Mouse (Mus musculus) midbrain, embryonic 16.5 days (tissue): ENCODE measurements around the gene Klf1. TPM values are rescaled to one million over a fixed set of nuclear protein-coding genes. Genes with fewer than 3 reads are reported as not detected.

Experiments used
- ATAC-seq: fragments of 200-750 bp; cut with Nextera tagmentation; 2 replicates; pipeline ENCODE4 v1.8.0; 2017; ENCODE audit warnings: moderate TSS enrichment
- H3K27ac ChIP-seq: fragments of 300-500 bp; sonication (generic); 2 replicates; pipeline ENCODE4 v1.5.1; 2014; ENCODE audit warnings: mild to moderate bottlenecking, low read length, mixed read lengths
- H3K27me3 ChIP-seq: fragments of 300-500 bp; sonication (generic); 2 replicates; pipeline ENCODE4 v1.6.1; 2014; ENCODE audit warnings: low read depth, low read length, mixed read lengths; ENCODE audit not compliant: control insufficient read depth, insufficient read depth
- H3K36me3 ChIP-seq: fragments of 300-500 bp; sonication (generic); 2 replicates; pipeline ENCODE4 v1.6.1; 2014; ENCODE audit warnings: mild to moderate bottlenecking, low read length, moderate library complexity, mixed read lengths; ENCODE audit not compliant: control insufficient read depth, insufficient read depth
- H3K4me1 ChIP-seq: fragments of 300-500 bp; sonication (generic); 2 replicates; pipeline ENCODE4 v1.6.1; 2014; ENCODE audit warnings: mild to moderate bottlenecking, low read length, mixed read lengths; ENCODE audit not compliant: control insufficient read depth, insufficient read depth
- H3K4me2 ChIP-seq: fragments of 300-500 bp; sonication (generic); 2 replicates; pipeline ENCODE4 v1.6.1; 2014; ENCODE audit warnings: mild to moderate bottlenecking, low read length, mixed read lengths
- H3K4me3 ChIP-seq: fragments of 300-500 bp; sonication (generic); 2 replicates; pipeline ENCODE4 v1.5.1; 2014; ENCODE audit warnings: low read depth, mild to moderate bottlenecking, low read length, moderate library complexity, mixed read lengths
- H3K9ac ChIP-seq: fragments of 300-500 bp; sonication (generic); 2 replicates; pipeline ENCODE4 v1.6.1; 2014; ENCODE audit warnings: low read depth, low read length, mixed read lengths
- H3K9me3 ChIP-seq: fragments of 300-500 bp; sonication (generic); replicated peaks from 2 replicates; pipeline ENCODE4 v1.6.1; 2014; ENCODE audit warnings: mild to moderate bottlenecking, low read length, mixed read lengths; ENCODE audit not compliant: control insufficient read depth, poor library complexity, severe bottlenecking
- WGBS: fragments of 180-500 bp; shearing (Covaris S2); extraction: QIAGEN DNeasy Blood & Tissue Kit; methylation state at CpG from one replicate; pipeline ENCODE4 v1.1.7; 2014; 5-methylcytosine and 5-hydroxymethylcytosine counted together
- microRNA-seq: library from miRNA; unstranded; fragments of <30 nt; microRNA quantifications from one replicate; pipeline ENCODE4, GENCODE M21; 2017
- polyA plus RNA-seq: library from polyadenylated mRNA; unstranded; fragments of >200 nt; fragmentation: Nextera tagmentation; extraction: Ambion mirVana; gene quantifications from 2 replicates; pipeline ENCODE4 v1.2.1, GENCODE M21; 2015

Klf1 gene
- polyA plus RNA-seq, 1 experiment from 2014 or later = 0.28 TPM

DNA sequence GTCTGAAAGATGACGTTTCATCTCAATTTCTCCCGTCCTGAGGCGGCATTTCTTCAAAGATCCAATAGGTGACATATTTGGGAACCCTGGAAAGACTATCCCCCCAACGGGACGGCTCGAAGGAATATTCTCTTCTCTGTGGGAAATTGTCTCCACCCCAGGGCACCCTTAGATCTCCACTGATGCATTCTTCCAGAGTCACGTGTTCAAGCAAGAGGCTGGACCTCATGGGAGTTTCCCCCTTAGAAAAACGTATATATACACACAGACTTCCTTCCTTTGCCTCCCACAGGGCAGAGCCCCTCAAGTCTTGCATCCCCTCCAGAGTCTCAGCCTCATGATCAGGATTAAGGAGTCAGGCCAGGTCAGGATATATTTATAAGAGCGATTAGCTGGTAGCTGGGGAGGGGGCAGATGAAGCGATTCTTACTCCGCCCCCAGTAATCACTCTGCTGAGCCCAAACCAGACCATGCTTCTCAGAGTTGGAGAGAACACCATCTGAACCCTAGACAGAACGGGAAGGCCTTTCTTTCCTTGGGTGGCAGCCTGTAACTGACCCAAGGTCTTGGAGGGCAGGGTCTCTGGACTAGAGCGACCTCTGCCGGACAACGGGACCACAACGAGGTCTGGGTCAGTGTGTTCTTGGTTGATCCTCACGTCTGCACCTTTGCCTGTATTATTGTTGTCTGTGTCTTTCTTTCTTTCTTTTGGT, 45.0 kb downstream of the Klf1 start, which contains the start of gene Rtbdn:
Gene Rtbdn (plus strand): TSS at position 464 of the 713 bp plus-strand sequence.
- peak within 1 kb of the TSS; percentile 76 for H3K4me2 ChIP-seq
- peak within 1 kb of the TSS; percentile 86 for H3K27ac ChIP-seq
- no peaks in the 10 kb centered on the region for H3K9me3 ChIP-seq
- H3K4me3 ChIP-seq = peak within 1 kb of the TSS; percentile 81
- H3K4me1 ChIP-seq = peaks cover 33% of the 10 kb centered on the region
- peak; percentile 32; the same call in 1 of the 2 replicates for ATAC-seq
- H3K9ac ChIP-seq = peak within 1 kb of the TSS; percentile 87
- H3K36me3 ChIP-seq = no peaks in the 10 kb centered on the region
- WGBS = 5% methylated on average over 17 of the region's 17 CpGs
- peaks cover 17% of the 10 kb centered on the region for H3K27me3 ChIP-seq

DNA sequence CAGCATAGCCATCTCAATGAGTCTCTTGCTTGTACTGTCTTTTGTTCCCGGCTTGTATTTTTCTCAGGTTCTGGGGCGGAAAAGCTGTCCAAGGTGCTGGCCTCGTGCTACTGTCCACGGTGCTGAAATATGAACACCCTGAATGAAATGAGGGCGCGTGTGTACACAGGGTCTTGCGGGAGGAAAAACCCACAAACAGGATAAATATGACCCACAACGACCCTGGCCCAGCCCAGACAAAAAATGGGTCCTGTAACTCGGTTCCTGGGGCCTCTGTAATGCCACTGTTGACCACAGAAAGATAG, 45.5 kb downstream of the Klf1 start:
- Histone ChIP-seq H3K9ac (peak overlapping the region; percentile 58), H3K4me1 (peaks cover 33% of the 10 kb centered on the region), H3K9me3 (no peaks in the 10 kb centered on the region), H3K27ac (no peak overlapping the region; the same call in 1 of the 2 replicates), H3K27me3 (peaks cover 17% of the 10 kb centered on the region), H3K36me3 (no peaks in the 10 kb centered on the region), H3K4me2 (peak overlapping the region; percentile 76), H3K4me3 (peak overlapping the region; percentile 81)
- WGBS = 13% methylated on average over 9 of the region's 9 CpGs
- no peak for ATAC-seq

DNA sequence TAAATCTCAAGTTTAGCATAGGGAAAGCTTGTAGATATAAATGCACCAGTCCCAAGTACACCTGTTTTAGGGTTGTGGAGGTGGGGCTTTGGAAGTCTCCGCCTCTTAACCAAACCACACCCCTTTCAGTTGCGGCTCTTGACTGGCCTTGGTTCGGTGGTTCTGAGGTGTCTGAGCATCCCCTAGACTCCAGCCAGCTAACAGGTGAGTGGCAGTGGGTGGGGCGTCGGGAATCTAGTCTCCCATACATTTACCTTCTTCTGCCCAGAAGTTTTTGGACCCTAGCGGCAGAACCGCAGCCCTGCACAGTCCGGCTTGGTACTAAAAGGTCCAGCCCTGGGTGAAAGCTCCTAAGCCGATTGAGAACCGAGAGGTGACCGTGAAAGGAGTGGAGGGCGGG, 48.0 kb downstream of the Klf1 start:
- Histone ChIP-seq H3K9me3 (no peaks in the 10 kb centered on the region; the same call in 1 of the 2 replicates), H3K4me1 (peaks cover 22% of the 10 kb centered on the region; the same call in 1 of the 2 replicates), H3K27ac (no peak overlapping the region), H3K4me3 (no peak overlapping the region), H3K36me3 (no peaks in the 10 kb centered on the region), H3K9ac (no peak overlapping the region), H3K27me3 (peaks cover 21% of the 10 kb centered on the region), H3K4me2 (no peak overlapping the region)
- no peak for ATAC-seq
- WGBS = 13% methylated on average over 12 of the region's 12 CpGs

DNA sequence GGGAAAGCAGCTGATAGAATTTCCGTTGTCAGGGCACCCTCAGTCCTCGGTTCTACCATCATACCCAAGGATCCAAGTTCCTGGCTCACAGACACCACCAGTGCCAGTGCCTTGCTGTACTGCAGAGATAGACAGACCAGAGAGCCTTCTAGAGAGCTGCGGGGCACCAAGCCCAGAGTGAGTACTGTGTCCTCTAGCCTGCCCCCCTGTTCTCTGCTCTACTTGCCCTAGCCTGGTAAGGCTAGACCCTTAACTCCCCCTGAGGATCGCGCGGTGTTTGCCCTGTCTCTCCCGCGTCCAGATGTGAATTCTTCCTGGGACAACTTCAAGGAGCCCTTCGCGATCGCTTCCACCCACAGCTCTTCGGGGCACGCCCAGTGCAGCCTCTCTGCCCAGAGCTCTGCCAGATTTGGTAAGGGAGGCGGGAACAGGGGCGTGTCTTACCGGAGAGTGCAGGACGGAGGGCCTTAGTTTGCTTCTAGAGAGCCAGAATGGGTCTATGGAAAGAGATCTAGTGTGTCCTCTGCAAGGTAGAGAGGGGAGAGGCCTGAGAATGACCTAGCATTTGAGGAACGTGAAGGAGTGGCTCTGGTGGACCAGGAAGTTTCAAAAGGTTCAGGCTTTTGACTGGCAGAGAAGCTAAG, 51.0 kb downstream of the Klf1 start:
- no peak overlapping the region for H3K4me2 ChIP-seq
- WGBS = 12% methylated on average over 18 of the region's 18 CpGs
- H3K4me3 ChIP-seq = no peak overlapping the region
- H3K9me3 ChIP-seq = no peaks in the 10 kb centered on the region; the same call in 1 of the 2 replicates
- H3K9ac ChIP-seq = no peak overlapping the region
- peaks cover 21% of the 10 kb centered on the region for H3K27me3 ChIP-seq
- no peak for ATAC-seq
- no peak overlapping the region for H3K27ac ChIP-seq
- H3K4me1 ChIP-seq = no peaks in the 10 kb centered on the region
- H3K36me3 ChIP-seq = no peaks in the 10 kb centered on the region

Small RNAs within 50 kb of the gene (microRNA-seq; reads per million reads assigned to microRNA genes)
- gene Gm24197 (not detected), gene Mir7069 (2.4 reads per million, percentile 10 among the genes with 10 or more reads in this experiment)

Other genes starting within 250 kb of the Klf1 start
- gene Ier2, start 239.1 kb upstream of the Klf1 start, polyA plus RNA-seq = 13.0 and 16.3 TPM in 2 replicates
- gene Trmt1, start 215.6 kb upstream of the Klf1 start, polyA plus RNA-seq = 59.0 and 68.1 TPM in 2 replicates
- gene Nacc1, start 214.1 kb upstream of the Klf1 start, polyA plus RNA-seq = 13.0 and 14.2 TPM in 2 replicates
- 2.2 and 3.1 TPM in 2 replicates for gene Lyl1, start 200.5 kb upstream of the Klf1 start, polyA plus RNA-seq
- gene G430095P16Rik, start 178.9 kb upstream of the Klf1 start, polyA plus RNA-seq = 0.80 and 1.1 TPM in 2 replicates
- gene Nfix, start 101.6 kb upstream of the Klf1 start, polyA plus RNA-seq = 44.1 and 55.4 TPM in 2 replicates
- gene Dand5, start 79.1 kb upstream of the Klf1 start, polyA plus RNA-seq = 11.7 and 12.4 TPM in 2 replicates
- gene Gadd45gip1, start 70.4 kb upstream of the Klf1 start, polyA plus RNA-seq = 35.0 and 37.4 TPM in 2 replicates
- 80.7 and 85.6 TPM in 2 replicates for gene Rad23a, start 61.3 kb upstream of the Klf1 start, polyA plus RNA-seq
- 662 and 691 TPM in 2 replicates for gene Calr, start 55.0 kb upstream of the Klf1 start, polyA plus RNA-seq
- gene Farsa, start 44.9 kb upstream of the Klf1 start, polyA plus RNA-seq = 108 and 113 TPM in 2 replicates
- gene Syce2, start 29.8 kb upstream of the Klf1 start, polyA plus RNA-seq = 27.7 and 33.2 TPM in 2 replicates
- 33.4 and 36.9 TPM in 2 replicates for gene Gcdh, start 8.0 kb upstream of the Klf1 start, polyA plus RNA-seq
- 5.0 and 6.1 TPM in 2 replicates for gene Dnase2a, start 6.6 kb downstream of the Klf1 start, polyA plus RNA-seq
- 85.7 and 86.1 TPM in 2 replicates for gene Mast1, start 35.4 kb downstream of the Klf1 start, polyA plus RNA-seq
- gene Rtbdn, start 45.1 kb downstream of the Klf1 start, polyA plus RNA-seq = 2.8 and 3.3 TPM in 2 replicates
- not detected in 2 replicates for gene Gm49661, start 67.5 kb downstream of the Klf1 start, polyA plus RNA-seq
- 1,134 and 1,161 TPM in 2 replicates for gene Prdx2, start 67.7 kb downstream of the Klf1 start, polyA plus RNA-seq
- gene Rnaseh2a, start 67.8 kb downstream of the Klf1 start, polyA plus RNA-seq = 47.9 and 51.3 TPM in 2 replicates
- gene Junb, start 76.8 kb downstream of the Klf1 start, polyA plus RNA-seq = 5.3 TPM in 2 replicates
- gene Hook2, start 88.7 kb downstream of the Klf1 start, polyA plus RNA-seq = 39.3 and 43.8 TPM in 2 replicates
- not detected in 2 replicates for gene Best2, start 112.6 kb downstream of the Klf1 start, polyA plus RNA-seq
- 148 and 149 TPM in 2 replicates for gene Asna1, start 123.4 kb downstream of the Klf1 start, polyA plus RNA-seq
- gene Trir, start 124.9 kb downstream of the Klf1 start, polyA plus RNA-seq = 114 and 120 TPM in 2 replicates
- gene Tnpo2, start 135.0 kb downstream of the Klf1 start, polyA plus RNA-seq = 65.1 and 73.5 TPM in 2 replicates
- gene Fbxw9, start 158.1 kb downstream of the Klf1 start, polyA plus RNA-seq = 79.5 and 93.5 TPM in 2 replicates
- 1.7 and 3.3 TPM in 2 replicates for gene Gm5741, start 166.1 kb downstream of the Klf1 start, polyA plus RNA-seq
- gene Dhps, start 169.8 kb downstream of the Klf1 start, polyA plus RNA-seq = 114 and 120 TPM in 2 replicates
- 129 and 133 TPM in 2 replicates for gene Wdr83os, start 178.8 kb downstream of the Klf1 start, polyA plus RNA-seq
- gene Wdr83, start 179.4 kb downstream of the Klf1 start, polyA plus RNA-seq = 57.5 and 57.9 TPM in 2 replicates
- 18.1 and 18.2 TPM in 2 replicates for gene Man2b1, start 181.3 kb downstream of the Klf1 start, polyA plus RNA-seq
- gene Zfp791, start 221.2 kb downstream of the Klf1 start, polyA plus RNA-seq = 4.6 and 5.3 TPM in 2 replicates
- gene Cks1brt, start 250.0 kb downstream of the Klf1 start, polyA plus RNA-seq = not detected in 2 replicates